In the genomic region with DNA sequence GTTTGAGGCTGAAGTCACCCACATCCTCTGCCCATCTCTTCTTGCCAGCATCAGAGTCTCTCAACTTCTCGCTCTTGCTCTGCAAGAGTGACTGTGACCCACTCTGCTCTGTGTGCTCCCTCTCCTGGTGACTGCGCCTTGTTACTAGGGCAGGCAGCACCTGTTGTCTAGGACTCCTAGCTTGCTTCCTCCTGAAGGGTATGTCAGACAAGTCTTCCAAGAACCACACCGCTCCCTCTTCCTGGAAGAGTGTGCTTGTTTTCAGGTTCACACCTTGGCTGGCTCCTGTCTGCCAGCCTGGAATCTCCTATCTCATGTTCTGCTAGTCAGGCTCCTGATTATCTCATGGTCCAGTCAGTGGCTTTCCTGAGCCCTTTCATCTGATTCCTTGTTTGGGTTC, we compare ENCODE assay signal across 9 mouse cellular contexts. TPM values are rescaled to one million over a fixed set of nuclear protein-coding genes. Genes with fewer than 3 reads are reported as not detected.
DNase-seq lines count a peak whose midpoint lies in the region; ATAC-seq and TF ChIP-seq lines count a peak whose summit lies in the region.
"Had no signal": no experiment of that assay in that cellular context is flagged by ENCODE, and none has a peak within 500 bp of the region (broad histone marks: within the 10 kb centered on the region; RNA-seq: fewer than 3 reads in every experiment).

No protein-coding gene starts in this region.

- no peak overlapping the region for H3K4me3 ChIP-seq in kidney, adult 2 months (ENCODE audit: insufficient read depth, low read depth, low read length)
- no peak overlapping the region for H3K4me3 ChIP-seq in small intestine, adult 2 months (ENCODE audit: low read depth, low read length)
- H3K4me3 ChIP-seq: limb, embryonic 12.5 days had no signal

- 91% methylated on average over 3 of the region's 3 CpGs for WGBS in kidney, adult 2 months
- 62% methylated on average over 3 of the region's 3 CpGs for WGBS in small intestine, adult 2 months

- DNase-seq in kidney, adult 2 months, result no peak
- no peak for DNase-seq in kidney, postnatal 4 days
- peak; percentile 24 for DNase-seq in T-cell, adult 2 months (ENCODE audit: low spot score)
- no peak for DNase-seq in urinary bladder, postnatal 4 days (ENCODE audit: low spot score in 2 of 2)
- DNase-seq in right cerebral cortex, postnatal 14 days, result no peak
- no peak for DNase-seq in ovary, postnatal 14 days (ENCODE audit: low spot score)

- H3K4me1 ChIP-seq in kidney, adult 2 months (ENCODE audit: control insufficient read depth, insufficient read depth, low read length), result peaks cover under 1% of the 10 kb centered on the region; the same call in 1 of the 2 replicates
- H3K4me1 ChIP-seq in small intestine, adult 2 months (ENCODE audit: control insufficient read depth, insufficient read depth, insufficient read length, low read length), result peaks cover 9% of the 10 kb centered on the region; the same call in 1 of the 2 replicates

- no peak overlapping the region for H3K27ac ChIP-seq in kidney, adult 2 months (ENCODE audit: insufficient read depth, low read depth, low read length)
- H3K27ac ChIP-seq in small intestine, adult 2 months (ENCODE audit: insufficient read depth, low read depth, low read length), result no peak overlapping the region
- H3K27ac ChIP-seq: limb, embryonic 12.5 days had no signal

- no peaks in the 10 kb centered on the region for H3K36me3 ChIP-seq in kidney, adult 2 months (ENCODE audit: control insufficient read depth, insufficient read depth, low read length)
- peaks cover 6% of the 10 kb centered on the region for H3K36me3 ChIP-seq in small intestine, adult 2 months (ENCODE audit: control insufficient read depth, insufficient read depth, low read length)

- H3K27me3 ChIP-seq in kidney, adult 2 months (replicated peaks; ENCODE audit: control insufficient read depth, insufficient read depth, low read length), result no peaks in the 10 kb centered on the region
- H3K27me3 ChIP-seq in small intestine, adult 2 months (ENCODE audit: control insufficient read depth, insufficient read depth, low read length), result no peaks in the 10 kb centered on the region
- H3K27me3 ChIP-seq: limb, embryonic 12.5 days had no signal

- TF ChIP-seq POLR2A in kidney, adult 2 months (IDR thresholded peaks at IDR 0.05; ENCODE audit: low read depth, low read length), result no peak
- TF ChIP-seq POLR2A in small intestine, adult 2 months (IDR thresholded peaks at IDR 0.05; ENCODE audit: low read depth, low read length), result no peak

- ATAC-seq in CD4-positive, CD25-positive, alpha-beta regulatory T cell, adult 4 months, result peak; percentile 44

- 0 out of 2 replicates have a peak, but pooled peaks have one; percentile 16 for TF ChIP-seq CTCF in kidney, adult 2 months (conservative IDR thresholded peaks at IDR 0.05; ENCODE audit: insufficient read depth, insufficient read length, low read depth, low read length)
- peak; percentile 16; the same call in 1 of the 2 replicates for TF ChIP-seq CTCF in small intestine, adult 2 months (IDR thresholded peaks at IDR 0.05; ENCODE audit: extremely low read depth, insufficient read length, insufficient replicate concordance, low read depth, low read length)

RNA-seq across cellular contexts. Expression of a gene that starts 6.6 kb away (rescaled TPM):
- 102 and 118 TPM in 2 replicates for polyA plus RNA-seq in kidney, adult 2 months (2012; rRNA removed)
- polyA plus RNA-seq in CD4-positive, CD25-positive, alpha-beta regulatory T cell, adult 4 months (2017; shearing (Covaris generic)), result 10 to 100 TPM; 32.2 to 56.0 TPM
- 144 and 240 TPM in 2 replicates for polyA plus RNA-seq in small intestine, adult 2 months (2012; rRNA removed)

RNA-seq across cellular contexts. Expression of a gene that starts 12.6 kb away (rescaled TPM):
- 6.9 and 7.5 TPM in 2 replicates for polyA plus RNA-seq in kidney, adult 2 months (2012; rRNA removed)
- polyA plus RNA-seq in CD4-positive, CD25-positive, alpha-beta regulatory T cell, adult 4 months (2017; shearing (Covaris generic)), result 10 to 100 TPM; 18.5 to 26.0 TPM
- polyA plus RNA-seq in small intestine, adult 2 months (2012; rRNA removed), result 5.6 and 6.9 TPM in 2 replicates
